In genomic region chr8:27903796-27904195, GRCm38 (mm10) we compare ENCODE assay signal across 31 mouse cellular contexts.
DNase-seq lines count a peak whose midpoint lies in the region; ATAC-seq lines count a peak whose summit lies in the region.
"Had no signal": no experiment of that assay in that cellular context is flagged by ENCODE, and none has a peak within 500 bp of the region (broad histone marks: within the 10 kb centered on the region; RNA-seq: fewer than 3 reads in every experiment).

No protein-coding gene starts in this region.

- H3K27ac ChIP-seq in neural tube, embryonic 11.5 days (ENCODE audit: low read depth, low read length): no peak overlapping the region
- H3K27ac ChIP-seq: gastrocnemius, adult 2 months; heart, adult 2 months; kidney, postnatal 0 days; limb, embryonic 10.5 days; limb, embryonic 15.5 days; liver, embryonic 13.5 days; neural tube, embryonic 15.5 days had no signal

- no peak overlapping the region for H3K4me2 ChIP-seq in neural tube, embryonic 11.5 days (ENCODE audit: low read depth)
- H3K4me2 ChIP-seq: heart, embryonic 12.5 days; limb, embryonic 15.5 days; liver, embryonic 13.5 days; neural tube, embryonic 15.5 days had no signal

- H3K9me3 ChIP-seq in neural tube, embryonic 11.5 days (ENCODE audit: control insufficient read depth, low read length): no peaks in the 10 kb centered on the region
- H3K9me3 ChIP-seq: heart, embryonic 12.5 days; limb, embryonic 10.5 days; limb, embryonic 15.5 days; liver, embryonic 13.5 days; megakaryocyte, embryonic 14.5 days; neural tube, embryonic 15.5 days had no signal

- WGBS in neural tube, embryonic 11.5 days: 12% methylated on average over 2 of the region's 2 CpGs

- DNase-seq in heart, adult 11 months: peak; percentile 23
- DNase-seq in heart, postnatal 10 days: no peak
- DNase-seq in neural tube, embryonic 11.5 days (ENCODE audit: low spot score): no peak
- no peak for DNase-seq in neural tube, embryonic 10.5 days (ENCODE audit: extremely low spot score, low spot score)
- peak; percentile 29 for DNase-seq in embryo, embryonic 11 days
- DNase-seq in left cerebral cortex, postnatal 10 days (ENCODE audit: extremely low spot score in 1 of 2, low spot score in 2 of 2): no peak
- DNase-seq: adrenal gland, adult 8-10 months; cerebellum, adult 11-12 months; cerebellum, adult 9-11 months; gastrocnemius, adult 2 months; gastrocnemius, postnatal 36 days; heart, adult 2 months; kidney, adult 8-10 months; kidney, postnatal 4 days; layer of hippocampus, postnatal 36 days; liver, embryonic 13.5 days; lung, adult 18-20 months; lung, postnatal 4 days; retina, postnatal 1 day; right cerebral cortex, postnatal 14 days had no signal

- no peaks in the 10 kb centered on the region; the same call in 1 of the 2 replicates for H3K4me1 ChIP-seq in neural tube, embryonic 11.5 days (ENCODE audit: control insufficient read depth, insufficient read depth, low read length)
- H3K4me1 ChIP-seq: heart, embryonic 12.5 days; limb, embryonic 15.5 days; liver, embryonic 13.5 days; megakaryocyte, embryonic 14.5 days; neural tube, embryonic 15.5 days had no signal

- H3K9ac ChIP-seq in neural tube, embryonic 11.5 days (ENCODE audit: low read length): no peak overlapping the region
- H3K9ac ChIP-seq: heart, embryonic 12.5 days; limb, embryonic 15.5 days; liver, embryonic 13.5 days; neural tube, embryonic 15.5 days had no signal

- no peak overlapping the region for H3K4me3 ChIP-seq in neural tube, embryonic 11.5 days (ENCODE audit: low read depth, low read length)
- H3K4me3 ChIP-seq: gastrocnemius, adult 2 months; heart, adult 2 months; heart, embryonic 12.5 days; limb, embryonic 10.5 days; limb, embryonic 15.5 days; liver, embryonic 13.5 days; megakaryocyte, embryonic 14.5 days; neural tube, embryonic 15.5 days had no signal

- H3K27me3 ChIP-seq in neural tube, embryonic 11.5 days (ENCODE audit: control insufficient read depth, insufficient read depth, low read length): no peaks in the 10 kb centered on the region
- H3K27me3 ChIP-seq: heart, embryonic 12.5 days; limb, embryonic 15.5 days; liver, embryonic 13.5 days; megakaryocyte, embryonic 14.5 days; neural tube, embryonic 15.5 days had no signal

- ATAC-seq in neural tube, embryonic 11.5 days (ENCODE audit: insufficient read depth, low FRiP score, low TSS enrichment): peak; percentile 48; the same call in 1 of the 2 replicates
- ATAC-seq in monocyte, adult 5-6 weeks (replicated peaks; ENCODE audit: insufficient number of reproducible peaks, low FRiP score, low TSS enrichment, poor library complexity, severe bottlenecking): no peak
- ATAC-seq: activated CD4-positive, CD25-positive, alpha-beta regulatory T cell, adult 4 months; forebrain, embryonic 14.5 days; intestine, embryonic 16.5 days; lung, postnatal 0 days had no signal

- no peaks in the 10 kb centered on the region for H3K36me3 ChIP-seq in neural tube, embryonic 11.5 days (ENCODE audit: control insufficient read depth, insufficient read depth, low read length)
- H3K36me3 ChIP-seq: heart, embryonic 12.5 days; limb, embryonic 10.5 days; limb, embryonic 15.5 days; liver, embryonic 13.5 days; neural tube, embryonic 15.5 days had no signal

- intact Hi-C loops in heart, postnatal 10 days (cut with DNase I): no loop called here
- intact Hi-C loops in left cerebral cortex, postnatal 10 days (cut with DNase I): no loop called here

Comparison
In these comparisons a context has a peak if more than half of its experiments do, and no peak if none do; other contexts are left out.
1. DNase-seq: peak in heart, adult 11 months (single experiment) and embryo, embryonic 11 days (single experiment); none in heart, postnatal 10 days (0 of 2), neural tube, embryonic 11.5 days (single experiment), neural tube, embryonic 10.5 days (single experiment) and left cerebral cortex, postnatal 10 days (0 of 2).